Mouse (Mus musculus): Measurements from ENCODE around the gene Fosb.
A peak's percentile ranks its signal among the peaks of the same experiment; 100 is the strongest.

GRCm38 (mm10) chr7:19308454-19309277, 1.2 kb downstream of the Fosb start:
- peak; percentile 48 for TF ChIP-seq POLR2A (IDR thresholded peaks at IDR 0.05; ENCODE audit: low read depth, low read length)
- no peak for TF ChIP-seq CTCF (IDR thresholded peaks at IDR 0.05; ENCODE audit: borderline replicate concordance, insufficient read depth, low read length)

Data from embryonic fibroblast, embryonic 13.5 days (primary cell).